Mouse (Mus musculus): ENCODE data around the gene Foxe3.

The Foxe3 gene

GRCm38 (mm10) chr4:114916056-114916455 lies 9.8 kb downstream of the Foxe3 start:
- no peak for DNase-seq

GRCm38 (mm10) chr4:114913594-114913962 lies 12.2 kb downstream of the Foxe3 start:
- DNase-seq = peak; percentile 33

GRCm38 (mm10) chr4:114912705-114913593 lies 12.9 kb downstream of the Foxe3 start:
- no peak for DNase-seq

GRCm38 (mm10) chr4:114909602-114910484 lies 16.0 kb downstream of the Foxe3 start:
- DNase-seq = peak; percentile 60

- peak; percentile 93 for DNase-seq
Measured at GRCm38 (mm10) chr4:114908829-114909601, 16.8 kb downstream of the Foxe3 start, which contains the start of gene Foxd2. Gene Foxd2, minus strand, starts transcription at chr4:114908873.

- DNase-seq = peak; percentile 65
Measured at GRCm38 (mm10) chr4:114907951-114908828, 17.6 kb downstream of the Foxe3 start.

- DNase-seq = no peak
Measured at GRCm38 (mm10) chr4:114907056-114907917, 18.5 kb downstream of the Foxe3 start.

- no peak for DNase-seq
Measured at GRCm38 (mm10) chr4:114905969-114906680, 19.7 kb downstream of the Foxe3 start.

- no peak for DNase-seq
Measured at GRCm38 (mm10) chr4:114905501-114905900, 20.3 kb downstream of the Foxe3 start.

- DNase-seq = no peak
Measured at GRCm38 (mm10) chr4:114903422-114903782, 22.4 kb downstream of the Foxe3 start.

GRCm38 (mm10) chr4:114902641-114903421 lies 23.0 kb downstream of the Foxe3 start:
- no peak for DNase-seq

GRCm38 (mm10) chr4:114901643-114902351 lies 24.0 kb downstream of the Foxe3 start:
- DNase-seq = no peak

GRCm38 (mm10) chr4:114900866-114901642 lies 24.8 kb downstream of the Foxe3 start:
- DNase-seq = no peak

GRCm38 (mm10) chr4:114899885-114900284 lies 25.9 kb downstream of the Foxe3 start:
- DNase-seq = no peak

- no peak for DNase-seq
Measured at GRCm38 (mm10) chr4:114897853-114898252, 28.0 kb downstream of the Foxe3 start.

- DNase-seq = no peak
Measured at GRCm38 (mm10) chr4:114882232-114882631, 43.6 kb downstream of the Foxe3 start.

GRCm38 (mm10) chr4:114876441-114876972 lies 49.3 kb downstream of the Foxe3 start:
- DNase-seq = no peak
